Mouse (Mus musculus) kidney, embryonic 15.5 days (tissue): Measurements from ENCODE around the gene Ugp2. TPM values are rescaled to one million over a fixed set of nuclear protein-coding genes. Genes with fewer than 3 reads are reported as not detected.
"Not testable (repeated sequence)": the region's sequence is repeated elsewhere in the genome, so short reads cannot be mapped to it uniquely, and the experiment has no call there.

Experiments used
- ATAC-seq: fragments of 200-750 bp; cut with Nextera tagmentation; replicated peaks from 2 replicates; pipeline ENCODE4 v1.8.0; 2017; ENCODE audit warnings: moderate TSS enrichment; ENCODE audit not compliant: low FRiP score
- H3K27ac ChIP-seq: fragments of 300-500 bp; sonication (generic); 2 replicates; pipeline ENCODE4 v1.5.1; 2015; ENCODE audit warnings: mild to moderate bottlenecking, inconsistent platforms
- H3K27me3 ChIP-seq: fragments of 300-500 bp; sonication (generic); 2 replicates; pipeline ENCODE4 v1.6.1; 2015; ENCODE audit warnings: inconsistent platforms
- H3K36me3 ChIP-seq: fragments of 300-500 bp; sonication (generic); 2 replicates; pipeline ENCODE4 v1.6.1; 2015; ENCODE audit warnings: inconsistent platforms
- H3K4me1 ChIP-seq: fragments of 300-500 bp; sonication (generic); 2 replicates; pipeline ENCODE4 v1.6.1; 2015; ENCODE audit warnings: inconsistent platforms
- H3K4me2 ChIP-seq: fragments of 300-500 bp; sonication (generic); 2 replicates; pipeline ENCODE4 v1.6.1; 2015; ENCODE audit warnings: moderate library complexity, mild to moderate bottlenecking, inconsistent platforms
- H3K4me3 ChIP-seq: fragments of 300-500 bp; sonication (generic); replicated peaks from 2 replicates; pipeline ENCODE4 v1.5.1; 2015; ENCODE audit warnings: mild to moderate bottlenecking, inconsistent platforms
- H3K9ac ChIP-seq: fragments of 300-500 bp; sonication (generic); 2 replicates; pipeline ENCODE4 v1.6.1; 2015; ENCODE audit warnings: mild to moderate bottlenecking, inconsistent platforms
- H3K9me3 ChIP-seq: fragments of 300-500 bp; sonication (generic); replicated peaks from 2 replicates; pipeline ENCODE4 v1.6.1; 2016; ENCODE audit warnings: inconsistent platforms
- whole genome bisulfite sequencing: fragments of 180-500 bp; shearing (Covaris S2); methylation state at CpG from one replicate; pipeline ENCODE4 v1.1.7; 2015; ENCODE audit warnings: mixed read lengths; 5-methylcytosine and 5-hydroxymethylcytosine counted together
- polyA plus RNA-seq: library from polyadenylated mRNA; unstranded; fragments of >200 nt; fragmentation: Nextera tagmentation; extraction: Ambion mirVana; gene quantifications from 2 replicates; pipeline ENCODE4 v1.2.1, GENCODE M21; 2015

The Ugp2 gene
- polyA plus RNA-seq, 1 experiment from 2014 or later: 80.7 TPM

DNA sequence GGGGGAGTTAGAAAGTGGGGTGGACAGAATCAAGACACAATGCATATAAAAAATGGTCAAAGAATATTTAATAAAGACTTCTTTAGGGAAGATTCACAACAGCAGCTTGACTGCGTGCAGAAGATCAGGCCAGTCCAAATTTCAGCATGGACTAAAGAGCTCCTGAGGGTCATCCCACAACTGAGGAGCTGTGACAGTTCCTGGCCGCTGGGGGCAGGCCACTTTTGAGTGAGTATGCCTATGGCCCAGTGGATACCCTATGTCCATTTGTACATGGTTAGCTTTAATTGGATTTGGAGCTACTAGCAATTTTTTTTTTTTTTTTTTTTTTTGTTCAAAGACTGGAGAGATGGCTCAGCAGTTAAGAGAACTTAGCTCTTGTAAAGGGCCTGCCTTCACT is 44.2 kb downstream of the Ugp2 start:
- H3K9ac ChIP-seq: no peak overlapping the region
- peaks cover 72% of the 10 kb centered on the region for H3K36me3 ChIP-seq
- ATAC-seq: no peak
- no peaks in the 10 kb centered on the region for H3K9me3 ChIP-seq
- no peak overlapping the region for H3K4me3 ChIP-seq
- no peak overlapping the region for H3K4me2 ChIP-seq
- H3K4me1 ChIP-seq: no peaks in the 10 kb centered on the region
- 65% methylated on average over 2 of the region's 2 CpGs for WGBS
- no peak overlapping the region for H3K27ac ChIP-seq
- H3K27me3 ChIP-seq: no peaks in the 10 kb centered on the region

DNA sequence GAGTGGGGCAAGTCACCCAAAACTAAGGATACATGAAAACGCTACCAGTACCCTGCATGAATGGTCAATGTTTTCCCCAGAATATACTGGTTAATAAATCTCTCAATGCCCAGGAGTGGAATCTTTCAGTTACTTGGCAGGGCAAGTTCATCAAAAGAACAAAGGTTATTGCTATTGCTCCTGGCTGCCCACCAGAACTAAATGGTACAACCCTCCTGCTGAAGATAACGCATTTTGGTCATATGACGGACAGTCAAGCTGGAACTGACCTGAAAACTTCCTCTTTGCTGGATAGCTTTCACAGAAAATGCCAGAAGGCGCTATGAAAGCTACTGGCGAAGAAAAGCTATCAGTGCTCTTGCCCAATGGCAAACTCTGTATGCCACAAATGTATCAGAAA is 45.2 kb downstream of the Ugp2 start:
- Histone ChIP-seq H3K9me3 (no peaks in the 10 kb centered on the region), H3K4me2 (no peak overlapping the region), H3K36me3 (peaks cover 71% of the 10 kb centered on the region), H3K27ac (no peak overlapping the region), H3K4me1 (no peaks in the 10 kb centered on the region), H3K9ac (no peak overlapping the region), H3K4me3 (no peak overlapping the region), H3K27me3 (no peaks in the 10 kb centered on the region)
- ATAC-seq: no peak
- 87% methylated on average over 5 of the region's 5 CpGs for WGBS

DNA sequence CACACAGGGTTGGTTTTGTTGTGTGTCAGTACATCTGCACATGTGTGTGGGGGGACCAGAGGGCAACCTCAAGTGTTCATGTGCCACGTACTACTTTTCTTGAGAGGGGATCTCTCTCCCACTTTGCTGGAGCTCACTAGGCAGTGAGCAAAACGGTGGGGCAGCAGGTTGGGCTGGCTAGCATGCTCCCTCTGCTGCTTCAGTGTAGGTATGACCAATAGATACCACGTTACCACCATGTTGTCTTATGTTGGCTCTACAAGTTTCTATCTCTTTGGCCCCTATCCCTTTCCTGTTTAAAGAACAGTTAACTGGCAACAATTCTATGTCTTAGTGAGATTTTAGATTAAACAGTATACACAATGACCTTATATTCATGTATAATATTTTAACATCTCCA is 48.7 kb downstream of the Ugp2 start:
- Histone ChIP-seq H3K27me3 (no peaks in the 10 kb centered on the region), H3K4me2 (no peak overlapping the region), H3K36me3 (peaks cover 56% of the 10 kb centered on the region), H3K9me3 (no peaks in the 10 kb centered on the region), H3K4me3 (no peak overlapping the region), H3K27ac (no peak overlapping the region), H3K4me1 (no peaks in the 10 kb centered on the region), H3K9ac (no peak overlapping the region)
- no peak for ATAC-seq
- whole genome bisulfite sequencing: 89% methylated on average over 3 of the region's 3 CpGs

DNA sequence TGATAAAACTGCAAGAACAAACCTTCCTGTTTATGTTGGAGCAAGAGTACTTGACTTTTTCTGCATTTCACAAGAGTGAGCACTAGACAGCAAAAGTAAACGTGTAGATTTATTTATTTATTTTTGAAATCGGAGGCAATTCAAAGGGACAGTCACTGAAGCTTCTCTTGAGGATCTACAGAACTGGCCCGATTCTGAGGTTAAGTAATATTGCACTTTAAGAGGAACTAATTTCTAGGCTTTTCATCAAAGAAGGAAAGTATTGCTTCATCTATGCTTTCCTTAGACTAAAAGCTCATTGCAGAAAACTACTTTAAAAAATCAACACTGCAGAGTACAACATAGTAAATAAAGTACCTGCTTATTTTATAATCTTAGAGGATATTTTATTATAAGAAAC is 49.4 kb downstream of the Ugp2 start:
- no peak overlapping the region for H3K4me3 ChIP-seq
- no peak for ATAC-seq
- H3K4me1 ChIP-seq: no peaks in the 10 kb centered on the region
- H3K4me2 ChIP-seq: no peak overlapping the region
- no peaks in the 10 kb centered on the region for H3K27me3 ChIP-seq
- no peaks in the 10 kb centered on the region for H3K9me3 ChIP-seq
- WGBS: 64% methylated on average over 3 of the region's 3 CpGs
- H3K27ac ChIP-seq: no peak overlapping the region
- peaks cover 49% of the 10 kb centered on the region for H3K36me3 ChIP-seq
- H3K9ac ChIP-seq: no peak overlapping the region

DNA sequence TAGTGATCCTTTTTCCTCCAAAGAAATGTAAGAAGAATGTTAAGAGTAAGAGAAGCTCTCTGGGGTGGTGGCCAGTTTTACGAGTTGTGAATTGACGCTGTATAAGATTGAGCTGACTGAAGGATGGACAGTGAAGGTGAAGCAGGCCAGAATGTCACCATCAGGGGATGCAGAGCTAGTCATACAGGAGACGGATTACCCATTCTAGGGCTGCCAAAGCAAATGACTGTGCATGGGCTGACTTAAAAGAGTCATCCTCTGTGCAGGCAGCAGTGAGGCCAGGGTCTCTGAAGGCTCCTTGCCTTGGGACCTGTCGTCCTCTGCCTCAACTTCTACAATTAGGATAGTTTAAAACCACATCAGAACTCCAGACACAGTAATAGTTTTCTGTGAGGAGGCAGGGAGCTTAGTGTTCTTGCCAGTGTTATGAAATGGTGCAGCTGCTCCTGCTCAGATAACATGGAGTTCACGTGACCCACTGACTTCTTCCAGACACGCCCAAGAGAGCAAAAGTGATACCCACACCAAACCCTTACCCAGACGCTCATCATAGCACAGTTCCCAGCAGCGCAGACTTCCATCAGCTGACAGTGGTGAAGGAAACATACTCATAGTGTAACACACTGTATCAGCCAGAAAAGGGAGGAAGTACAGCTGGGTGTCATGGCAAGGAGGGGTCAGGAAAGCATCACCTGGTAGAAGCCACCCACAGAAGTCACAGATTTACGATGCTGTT is 56.9 kb downstream of the Ugp2 start:
- no peak overlapping the region for H3K4me3 ChIP-seq
- 68% methylated on average over 9 of the region's 9 CpGs for WGBS
- H3K4me1 ChIP-seq: 0 out of 2 replicates have a peak, but pooled peaks cover 2% of the 10 kb centered on the region
- H3K9me3 ChIP-seq: no peaks in the 10 kb centered on the region
- H3K4me2 ChIP-seq: no peak overlapping the region
- no peaks in the 10 kb centered on the region for H3K27me3 ChIP-seq
- ATAC-seq: no peak; the same call in 1 of the 2 replicates
- no peak overlapping the region for H3K27ac ChIP-seq
- peaks cover 62% of the 10 kb centered on the region for H3K36me3 ChIP-seq
- H3K9ac ChIP-seq: no peak overlapping the region

DNA sequence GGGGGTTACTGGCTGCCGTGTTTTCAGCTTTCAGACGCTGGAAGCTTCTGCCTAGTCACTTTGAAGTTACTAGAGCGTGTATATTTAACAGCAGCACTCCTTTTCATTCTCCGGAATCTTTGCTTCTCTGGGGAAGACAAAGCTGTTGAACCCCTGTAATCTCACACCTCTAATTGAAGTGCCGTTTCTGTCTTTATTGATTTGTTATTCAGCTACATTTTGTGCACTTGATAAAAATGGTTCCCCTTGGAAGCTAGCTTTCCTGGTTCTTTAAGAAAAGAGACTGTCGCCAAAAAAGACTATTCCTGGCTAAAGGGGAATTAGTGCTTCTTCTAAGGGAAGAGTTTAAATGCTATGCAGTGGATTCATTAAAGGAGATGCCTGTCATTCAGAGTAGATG is 61.5 kb downstream of the Ugp2 start:
- H3K4me3 ChIP-seq: no peak overlapping the region
- H3K4me2 ChIP-seq: no peak overlapping the region
- 0 out of 2 replicates have a peak, but pooled peaks cover 2% of the 10 kb centered on the region for H3K4me1 ChIP-seq
- WGBS: 54% methylated on average over 6 of the region's 6 CpGs
- no peak for ATAC-seq
- no peak overlapping the region for H3K9ac ChIP-seq
- H3K27me3 ChIP-seq: no peaks in the 10 kb centered on the region
- no peaks in the 10 kb centered on the region for H3K9me3 ChIP-seq
- no peak overlapping the region for H3K27ac ChIP-seq
- H3K36me3 ChIP-seq: peaks cover 67% of the 10 kb centered on the region

DNA sequence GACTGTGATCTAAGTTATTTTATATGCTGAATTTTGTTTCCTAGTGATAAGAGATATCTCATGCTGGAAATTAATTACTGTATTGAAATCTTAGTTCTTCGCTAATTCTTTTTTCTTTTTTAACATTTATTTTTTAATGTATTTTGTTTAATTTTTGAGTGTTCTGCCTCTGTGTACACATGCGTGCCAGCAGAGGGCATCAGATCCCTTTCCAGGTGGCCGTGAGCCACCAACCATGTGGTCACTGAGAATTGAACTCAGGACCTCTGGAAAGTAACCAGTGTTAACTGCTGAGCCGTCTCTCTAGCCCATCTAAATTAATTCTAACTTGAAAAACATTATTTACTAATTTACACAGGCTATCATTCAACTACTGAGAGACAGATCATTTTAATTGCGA is 62.9 kb downstream of the Ugp2 start:
- ATAC-seq: no peak
- Histone ChIP-seq H3K4me1 (no peaks in the 10 kb centered on the region), H3K9me3 (no peaks in the 10 kb centered on the region), H3K4me2 (no peak overlapping the region), H3K9ac (no peak overlapping the region), H3K4me3 (no peak overlapping the region), H3K27ac (no peak overlapping the region), H3K36me3 (peaks cover 65% of the 10 kb centered on the region), H3K27me3 (no peaks in the 10 kb centered on the region)
- WGBS: 85% methylated on average over 5 of the region's 5 CpGs

DNA sequence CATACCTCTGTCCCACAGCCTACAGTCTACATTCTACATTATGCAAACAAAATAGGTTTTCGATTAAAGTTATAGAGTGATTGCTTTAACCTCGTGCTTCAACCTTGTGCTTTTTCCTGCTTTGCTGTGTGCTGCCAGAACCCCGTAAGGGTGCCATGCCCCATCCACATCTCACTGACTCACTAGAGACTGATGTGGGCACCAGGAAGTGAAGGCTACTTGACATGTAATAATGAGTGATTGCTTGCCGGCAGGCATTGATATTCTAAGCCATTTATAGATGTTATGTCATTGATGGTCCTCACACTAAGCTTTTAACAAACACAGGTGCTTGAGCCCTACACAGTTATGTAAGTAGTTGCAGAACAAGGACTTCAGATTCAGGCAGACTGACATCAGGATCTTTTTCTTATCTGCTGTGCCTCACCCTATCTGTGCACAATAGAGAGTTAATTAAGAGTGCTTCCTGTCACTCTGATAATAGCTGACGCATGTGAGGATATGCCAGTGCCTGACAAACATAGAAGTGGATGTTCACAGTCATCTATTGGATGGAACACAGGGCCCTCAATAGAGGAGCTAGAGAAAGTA is 63.8 kb downstream of the Ugp2 start:
- no peaks in the 10 kb centered on the region for H3K9me3 ChIP-seq
- H3K27ac ChIP-seq: no peak overlapping the region
- peaks cover 63% of the 10 kb centered on the region for H3K36me3 ChIP-seq
- 86% methylated on average over 5 of the region's 5 CpGs for WGBS
- H3K4me2 ChIP-seq: no peak overlapping the region
- H3K9ac ChIP-seq: no peak overlapping the region
- ATAC-seq: no peak
- no peak overlapping the region for H3K4me3 ChIP-seq
- no peaks in the 10 kb centered on the region for H3K4me1 ChIP-seq
- H3K27me3 ChIP-seq: no peaks in the 10 kb centered on the region

DNA sequence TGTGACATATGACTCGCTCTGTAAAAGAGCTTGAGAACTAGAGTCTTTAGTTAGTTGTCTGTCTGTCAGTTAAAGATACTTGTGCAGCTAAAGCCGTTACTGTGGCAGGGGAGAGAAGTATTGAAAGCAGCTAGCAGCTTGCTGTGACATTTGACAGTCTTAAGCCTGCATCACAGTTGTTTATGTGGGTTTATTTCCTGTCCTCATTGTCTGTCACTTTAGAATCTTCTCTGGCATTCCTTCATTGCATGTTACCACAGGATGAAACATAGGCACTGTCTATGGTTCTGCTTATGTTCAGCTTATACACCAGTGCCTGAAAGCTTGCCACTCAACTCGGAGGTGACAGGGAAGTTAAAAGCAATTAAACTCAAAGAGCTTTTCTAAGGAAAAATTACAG is 67.4 kb downstream of the Ugp2 start:
- no peaks in the 10 kb centered on the region for H3K4me1 ChIP-seq
- H3K27me3 ChIP-seq: no peaks in the 10 kb centered on the region
- H3K27ac ChIP-seq: no peak overlapping the region
- no peak overlapping the region for H3K4me2 ChIP-seq
- ATAC-seq: no peak
- no peak overlapping the region for H3K4me3 ChIP-seq
- H3K9ac ChIP-seq: no peak overlapping the region
- peaks cover 62% of the 10 kb centered on the region for H3K36me3 ChIP-seq
- WGBS: 73% methylated on average over 3 of the region's 3 CpGs
- H3K9me3 ChIP-seq: no peaks in the 10 kb centered on the region

DNA sequence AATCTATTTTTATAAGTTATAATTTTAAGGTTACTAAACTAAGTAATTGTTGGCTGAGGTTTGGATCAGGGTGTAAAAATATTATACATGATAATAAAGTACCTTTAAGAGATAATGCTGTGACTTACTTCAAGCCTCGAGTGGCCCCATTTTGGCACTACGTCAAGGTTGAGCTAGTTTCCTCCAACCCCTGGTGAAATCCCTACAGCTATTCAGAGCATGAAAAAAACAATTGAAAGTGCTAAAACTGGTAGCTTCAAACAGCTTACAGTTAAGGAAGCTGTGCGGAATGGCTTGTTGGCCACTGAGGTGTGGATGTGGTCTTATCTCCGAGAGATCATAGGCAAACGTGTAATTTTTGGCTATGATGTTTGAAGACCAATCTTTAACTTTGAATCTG is 75.5 kb downstream of the Ugp2 start:
- WGBS: 92% methylated on average over 5 of the region's 5 CpGs
- Histone ChIP-seq H3K9ac (no peak overlapping the region), H3K4me1 (no peaks in the 10 kb centered on the region), H3K27ac (no peak overlapping the region), H3K36me3 (peaks cover 31% of the 10 kb centered on the region), H3K4me3 (no peak overlapping the region), H3K27me3 (no peaks in the 10 kb centered on the region), H3K4me2 (no peak overlapping the region), H3K9me3 (no peaks in the 10 kb centered on the region)
- no peak for ATAC-seq

DNA sequence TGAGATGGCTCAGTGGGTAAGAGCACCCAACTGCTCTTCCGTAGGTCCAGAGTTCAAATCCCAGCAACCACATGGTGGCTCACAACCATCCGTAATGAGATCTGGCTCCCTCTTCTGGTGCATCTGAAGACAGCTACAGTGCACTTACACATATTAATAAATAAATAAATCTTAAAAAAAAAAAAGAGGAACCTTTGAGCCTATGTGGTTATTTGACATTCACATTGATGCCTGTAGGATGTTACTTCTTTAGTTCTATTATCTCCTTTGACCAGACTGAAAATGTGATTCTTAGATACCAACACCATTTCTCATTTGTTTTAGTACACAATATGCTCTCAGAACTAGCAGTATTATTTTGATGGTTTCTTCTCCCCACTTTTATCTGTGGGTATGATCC is 82.8 kb downstream of the Ugp2 start:
- WGBS: 94% methylated on average over 2 of the region's 2 CpGs
- not testable (repeated sequence) for H3K9ac ChIP-seq, H3K4me2 ChIP-seq, H3K9me3 ChIP-seq, ATAC-seq, H3K27me3 ChIP-seq, H3K4me3 ChIP-seq, H3K27ac ChIP-seq, H3K4me1 ChIP-seq
- peaks cover 14% of the 10 kb centered on the region for H3K36me3 ChIP-seq

DNA sequence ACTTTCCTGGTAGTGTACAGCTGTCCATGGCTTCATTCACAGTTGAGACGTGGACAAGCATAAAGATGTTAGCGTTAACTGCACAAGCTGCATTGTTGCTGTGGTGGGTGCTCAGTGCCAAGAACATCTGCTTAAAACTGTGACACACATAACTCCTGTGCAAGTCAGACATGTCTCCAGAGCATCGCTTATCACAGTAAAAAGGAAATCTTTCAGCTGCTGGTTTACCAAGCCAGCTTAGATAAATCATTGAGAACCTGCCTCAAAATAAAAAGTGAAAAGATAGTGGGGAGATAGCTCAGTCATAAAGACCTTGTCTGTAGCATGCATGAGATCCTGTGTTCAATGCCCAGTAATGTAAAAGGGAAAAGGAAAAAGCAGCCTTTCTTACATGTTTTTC is 84.6 kb downstream of the Ugp2 start:
- H3K36me3 ChIP-seq: peaks cover 7% of the 10 kb centered on the region
- H3K4me2 ChIP-seq: no peak overlapping the region
- H3K9ac ChIP-seq: no peak overlapping the region
- 68% methylated on average over 3 of the region's 3 CpGs for WGBS
- no peaks in the 10 kb centered on the region for H3K4me1 ChIP-seq
- H3K4me3 ChIP-seq: no peak overlapping the region
- no peak overlapping the region for H3K27ac ChIP-seq
- no peaks in the 10 kb centered on the region for H3K27me3 ChIP-seq
- ATAC-seq: no peak
- H3K9me3 ChIP-seq: no peaks in the 10 kb centered on the region

DNA sequence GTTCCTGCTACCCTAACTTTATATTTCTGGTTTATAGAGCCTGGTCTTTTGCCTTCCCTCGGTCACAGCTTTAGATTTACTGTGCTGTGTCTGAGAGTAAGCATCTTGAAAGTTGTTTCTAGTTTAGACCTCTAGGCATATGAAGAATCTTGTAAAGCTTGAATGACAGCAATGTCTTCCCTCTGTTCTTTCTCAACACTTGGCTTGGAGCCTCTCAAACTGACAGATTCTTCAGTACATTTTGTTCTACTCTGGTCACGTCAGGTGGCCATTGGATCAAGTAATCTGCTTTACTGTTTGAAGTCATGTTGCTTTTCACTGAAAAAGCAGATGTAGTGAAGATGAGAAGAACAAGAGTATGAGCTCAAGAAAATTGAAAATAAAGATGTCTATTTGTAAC is 94.8 kb downstream of the Ugp2 start:
- 95% methylated on average over 2 of the region's 2 CpGs for WGBS
- no peak overlapping the region for H3K4me3 ChIP-seq
- no peak for ATAC-seq
- H3K9me3 ChIP-seq: no peaks in the 10 kb centered on the region
- no peaks in the 10 kb centered on the region for H3K27me3 ChIP-seq
- no peak overlapping the region for H3K27ac ChIP-seq
- H3K4me2 ChIP-seq: no peak overlapping the region
- H3K9ac ChIP-seq: no peak overlapping the region
- no peaks in the 10 kb centered on the region for H3K4me1 ChIP-seq
- H3K36me3 ChIP-seq: peaks cover 34% of the 10 kb centered on the region
